Mouse (Mus musculus): ENCODE results near the gene Slc7a1.
"Not testable (repeated sequence)": the region's sequence is repeated elsewhere in the genome, so short reads cannot be mapped to it uniquely, and the experiment has no call there.

Gene Slc7a1

GRCm38 (mm10) chr5:148367816-148368215 is 31.9 kb downstream of the Slc7a1 start:
- no peak for DNase-seq (ENCODE audit: low spot score in 2 of 2)

GRCm38 (mm10) chr5:148366455-148366854 is 33.2 kb downstream of the Slc7a1 start:
- no peak for DNase-seq (ENCODE audit: low spot score in 2 of 2)

- no peak for DNase-seq (ENCODE audit: low spot score in 2 of 2)
These were observed 36.1 kb downstream of the Slc7a1 start for GRCm38 (mm10) chr5:148363441-148364113.

- no peak for DNase-seq (ENCODE audit: low spot score in 2 of 2)
These were observed 37.4 kb downstream of the Slc7a1 start for GRCm38 (mm10) chr5:148362296-148362695.

DNA sequence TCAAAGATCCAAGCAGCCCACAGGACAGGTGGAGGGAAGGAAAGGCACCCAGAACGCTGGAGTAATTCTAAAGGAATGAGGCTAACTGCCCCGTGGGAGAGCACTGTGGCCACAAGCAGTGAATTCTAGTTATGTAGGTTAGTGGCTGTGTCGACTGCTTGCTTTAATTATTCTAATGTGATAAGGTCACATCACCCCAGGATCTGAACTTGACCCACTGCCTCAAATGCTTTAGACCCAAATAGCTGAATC is 38.0 kb downstream of the Slc7a1 start:
- no peak for DNase-seq (ENCODE audit: low spot score in 2 of 2)

DNA sequence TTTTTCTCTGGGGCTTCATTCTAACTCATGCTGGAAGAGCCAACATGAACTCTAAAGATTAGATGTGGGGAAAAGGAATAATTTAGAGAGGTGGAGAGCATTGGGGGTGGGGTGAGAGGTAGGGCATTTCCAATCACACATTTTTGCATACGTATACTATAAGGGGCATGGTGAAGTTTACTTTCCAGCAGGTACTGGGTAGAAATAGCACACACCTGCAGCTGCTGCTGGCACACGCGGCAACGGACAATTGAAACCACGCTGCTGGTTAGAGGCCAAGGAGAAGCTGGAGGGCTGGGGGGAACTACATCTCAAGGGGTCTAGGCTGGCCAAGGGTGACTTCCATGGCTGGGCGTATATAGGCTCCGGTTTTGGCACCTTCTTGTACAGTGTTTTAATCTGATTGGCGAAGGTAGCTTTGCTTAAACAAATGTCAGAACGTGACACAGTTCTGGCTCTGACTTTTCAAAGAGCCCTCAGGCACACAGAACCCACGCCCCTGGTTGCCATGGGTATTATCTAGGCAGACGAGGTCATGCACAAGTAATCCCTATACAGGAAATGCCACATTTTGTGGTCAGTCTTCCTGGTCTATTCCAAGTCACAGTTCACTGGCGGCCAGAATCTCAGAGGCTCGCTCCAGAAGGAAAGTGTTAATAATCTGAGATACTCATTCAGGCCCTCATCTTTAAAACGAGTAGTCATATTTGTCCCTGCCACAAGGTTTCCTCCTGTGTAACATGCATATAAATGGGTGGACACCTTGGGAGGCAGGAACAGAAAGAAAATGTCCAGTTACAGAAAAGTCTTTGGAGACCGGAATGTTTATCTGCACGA is 38.6 kb downstream of the Slc7a1 start:
- no peak for DNase-seq (ENCODE audit: low spot score in 2 of 2)

DNA sequence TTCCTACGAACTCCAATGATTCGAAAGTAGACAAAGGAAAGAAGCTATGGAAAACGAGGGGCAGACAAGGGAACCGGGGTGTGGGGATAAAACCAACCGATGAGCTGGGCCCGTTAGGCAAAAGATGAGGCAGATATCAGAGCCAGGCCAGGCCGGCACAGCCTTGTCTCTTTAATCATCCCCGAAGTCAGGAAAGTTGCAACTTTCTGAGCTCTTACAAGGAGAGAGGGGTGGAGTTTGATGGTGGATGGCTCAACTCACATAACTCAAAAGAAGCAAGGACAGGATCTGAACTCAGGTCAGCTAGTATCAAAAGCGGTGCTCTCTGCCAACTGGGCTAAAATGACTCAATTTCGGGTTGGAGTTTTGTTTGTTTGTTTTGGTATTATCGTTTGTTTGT is 40.6 kb downstream of the Slc7a1 start:
- no peak for DNase-seq (ENCODE audit: low spot score in 2 of 2)

DNA sequence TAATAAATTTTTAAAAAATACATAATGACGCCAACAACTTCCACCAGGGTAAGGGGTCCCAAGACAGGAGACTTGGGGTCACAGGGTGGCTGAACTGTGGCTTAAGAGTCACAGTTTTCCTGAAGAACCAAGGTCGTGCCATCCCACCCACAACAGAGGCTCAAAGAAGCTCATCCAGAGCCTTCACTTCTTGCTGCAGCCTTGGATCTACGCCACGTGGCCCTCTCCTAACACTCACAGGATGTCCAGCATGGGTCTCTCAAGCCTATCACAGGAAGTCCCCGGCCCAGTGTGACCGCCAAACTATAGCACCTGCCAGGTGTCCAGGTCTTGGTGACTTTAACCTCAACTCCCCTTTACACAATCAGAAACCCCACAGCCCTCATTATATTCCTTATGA is 42.5 kb downstream of the Slc7a1 start:
- DNase-seq (ENCODE audit: low spot score in 2 of 2) = no peak

- no peak for DNase-seq (ENCODE audit: low spot score in 2 of 2)
These were observed 43.9 kb downstream of the Slc7a1 start for GRCm38 (mm10) chr5:148355822-148356221.

GRCm38 (mm10) chr5:148354536-148354935 is 45.2 kb downstream of the Slc7a1 start:
- DNase-seq (ENCODE audit: low spot score in 2 of 2) = no peak

DNA sequence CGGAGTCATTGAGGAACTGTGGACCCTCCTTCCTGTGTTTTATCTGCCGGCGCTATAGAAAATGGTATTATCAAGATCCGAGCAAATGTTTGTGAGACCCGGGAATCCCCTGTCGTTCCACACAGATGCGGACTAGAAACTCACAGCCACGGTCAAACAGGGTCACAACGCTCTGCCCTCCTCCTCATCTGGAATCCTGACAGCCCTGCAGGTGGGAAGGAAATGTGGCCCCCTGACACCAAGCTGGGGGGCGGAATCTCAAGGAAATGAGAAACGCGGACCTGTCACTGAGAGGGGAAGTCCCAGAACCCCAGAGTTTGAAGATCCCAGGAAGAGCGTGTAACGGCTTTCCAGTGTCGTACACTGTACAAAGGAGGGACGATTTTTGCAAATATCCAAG is 46.3 kb downstream of the Slc7a1 start:
- no peak for DNase-seq (ENCODE audit: low spot score in 2 of 2)

DNA sequence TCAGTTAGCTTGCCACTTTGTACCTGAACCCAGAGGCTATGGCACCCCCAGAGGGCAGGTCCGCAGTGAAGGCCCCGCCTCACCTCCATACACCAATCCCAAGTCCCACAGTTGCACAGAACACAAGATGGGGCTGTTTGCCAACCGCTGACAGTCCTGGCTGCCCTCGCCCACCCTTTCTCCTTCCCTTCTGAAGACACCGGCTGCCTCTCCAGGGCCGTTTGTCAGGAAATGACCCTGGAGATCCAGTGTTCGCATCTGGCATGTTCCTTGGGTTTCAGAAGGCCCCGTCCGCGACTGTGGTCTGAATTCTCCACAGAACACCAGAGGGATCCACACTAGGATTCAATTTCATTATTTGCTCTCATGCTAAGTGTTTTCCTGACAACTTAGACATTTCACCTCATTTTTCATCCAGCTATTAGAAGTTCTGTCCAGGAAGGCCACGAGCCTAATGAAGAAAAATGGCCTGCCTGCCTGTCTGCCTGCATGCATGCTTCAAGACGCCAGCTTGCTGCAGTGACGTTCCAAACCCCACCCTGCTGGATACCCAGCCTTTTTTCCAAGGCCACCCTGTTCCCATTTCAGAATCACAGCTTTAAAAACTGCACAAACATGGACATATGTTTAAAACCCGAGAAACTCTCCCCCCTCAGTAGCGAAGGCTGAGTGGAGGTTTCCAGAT is 50.2 kb downstream of the Slc7a1 start:
- DNase-seq (ENCODE audit: low spot score in 2 of 2) = no peak

- DNase-seq (ENCODE audit: low spot score in 2 of 2) = no peak
These were observed 51.6 kb downstream of the Slc7a1 start for GRCm38 (mm10) chr5:148348153-148348552.

DNA sequence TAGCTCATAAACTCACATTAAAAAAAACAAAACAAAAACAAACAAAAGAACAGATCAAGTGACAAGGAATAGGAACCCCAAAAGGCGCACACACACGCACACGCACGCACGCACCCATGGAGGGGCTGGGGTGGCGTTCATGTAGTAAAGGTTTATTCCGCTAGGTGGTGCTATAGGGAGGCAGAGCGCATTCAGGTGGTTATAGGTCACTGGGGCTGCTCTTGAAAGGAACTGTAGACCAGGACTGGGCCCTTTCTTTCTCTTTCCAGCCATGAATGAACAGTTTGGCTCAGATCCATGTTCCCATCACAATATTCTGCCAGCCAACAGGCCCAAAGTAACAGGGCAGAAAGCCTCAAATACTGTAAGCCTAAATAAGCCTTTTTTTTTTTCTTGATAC is 53.2 kb downstream of the Slc7a1 start:
- DNase-seq (ENCODE audit: low spot score in 2 of 2) = no peak

- DNase-seq (ENCODE audit: low spot score in 2 of 2) = no peak
These were observed 55.3 kb downstream of the Slc7a1 start for GRCm38 (mm10) chr5:148344374-148344773.

- peak; percentile 42 to 51 for DNase-seq (ENCODE audit: low spot score in 2 of 2)
These were observed 57.5 kb downstream of the Slc7a1 start for GRCm38 (mm10) chr5:148342061-148342741.

- no peak for DNase-seq (ENCODE audit: low spot score in 2 of 2)
These were observed 60.6 kb downstream of the Slc7a1 start for GRCm38 (mm10) chr5:148339126-148339525.

DNA sequence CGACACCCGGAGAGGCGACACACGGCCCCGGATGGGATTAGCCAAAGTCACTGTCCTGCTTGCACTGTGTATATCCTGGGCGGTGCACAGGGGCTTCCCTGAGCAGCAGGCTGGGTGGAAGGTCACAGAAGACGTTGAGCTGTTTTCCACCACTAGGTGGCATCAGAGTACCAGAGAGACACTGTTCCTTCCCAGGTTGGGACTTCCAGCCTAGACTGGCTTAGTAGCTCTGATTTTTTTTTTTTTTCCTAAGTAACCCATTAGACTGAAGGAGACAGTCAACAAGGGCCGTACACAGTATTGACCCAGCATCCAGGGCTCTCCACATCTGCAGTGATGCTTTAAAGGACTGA is 67.1 kb downstream of the Slc7a1 start:
- DNase-seq (ENCODE audit: low spot score in 2 of 2) = peak; percentile 65 to 74

- DNase-seq (ENCODE audit: low spot score in 2 of 2) = no peak
These were observed 67.6 kb downstream of the Slc7a1 start for GRCm38 (mm10) chr5:148331926-148332621.

DNA sequence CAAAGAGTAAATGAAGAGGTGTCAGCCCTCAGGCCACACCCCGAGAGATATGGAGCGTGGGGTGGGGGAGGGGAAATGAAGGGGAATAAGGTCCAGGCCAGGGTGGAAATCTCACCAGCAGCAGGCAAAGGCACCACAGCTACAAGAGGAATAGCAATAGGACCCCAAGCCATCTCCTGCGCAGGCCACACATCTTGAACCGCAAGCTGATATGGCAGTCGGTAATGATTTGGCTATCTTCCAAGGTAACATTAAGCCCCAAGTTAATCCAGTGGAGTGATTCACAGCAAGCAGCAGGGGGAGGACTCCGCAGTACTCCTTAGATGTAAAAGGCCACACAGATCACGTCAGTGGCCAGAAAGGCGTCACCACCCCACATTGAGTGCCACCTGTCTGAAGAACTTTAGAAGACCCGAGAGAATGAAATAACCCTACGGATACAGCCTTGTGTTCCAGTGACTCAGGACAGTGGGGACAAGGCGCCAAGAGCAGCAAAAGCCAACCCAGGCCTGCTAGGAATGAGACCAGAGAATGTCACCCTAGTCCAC is 68.4 kb downstream of the Slc7a1 start:
- no peak for DNase-seq (ENCODE audit: low spot score in 2 of 2)

- no peak for DNase-seq (ENCODE audit: low spot score in 2 of 2)
These were observed 70.7 kb downstream of the Slc7a1 start for GRCm38 (mm10) chr5:148328982-148329381.

DNA sequence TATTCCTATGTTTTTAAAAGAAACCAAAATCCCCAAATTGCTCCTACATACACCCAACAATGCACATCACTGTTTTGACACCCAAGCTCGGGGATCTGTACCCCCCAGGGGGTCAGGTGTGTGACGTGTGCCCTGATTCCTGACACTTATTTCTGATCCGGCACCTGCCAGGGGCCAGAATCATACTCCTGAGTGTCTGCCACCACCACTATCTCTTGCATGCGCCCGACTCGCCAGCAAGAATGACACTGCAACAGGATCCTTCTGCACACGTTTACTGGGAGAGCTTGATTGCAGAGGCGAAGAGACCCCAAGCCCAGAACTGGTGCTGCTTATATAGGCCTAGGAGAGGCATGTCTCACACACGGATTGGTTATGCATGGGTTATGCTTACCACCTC is 73.4 kb downstream of the Slc7a1 start:
- DNase-seq (ENCODE audit: low spot score in 2 of 2) = not testable (repeated sequence)
